9 mouse cellular contexts compared by ENCODE assay signal in the genomic region with DNA sequence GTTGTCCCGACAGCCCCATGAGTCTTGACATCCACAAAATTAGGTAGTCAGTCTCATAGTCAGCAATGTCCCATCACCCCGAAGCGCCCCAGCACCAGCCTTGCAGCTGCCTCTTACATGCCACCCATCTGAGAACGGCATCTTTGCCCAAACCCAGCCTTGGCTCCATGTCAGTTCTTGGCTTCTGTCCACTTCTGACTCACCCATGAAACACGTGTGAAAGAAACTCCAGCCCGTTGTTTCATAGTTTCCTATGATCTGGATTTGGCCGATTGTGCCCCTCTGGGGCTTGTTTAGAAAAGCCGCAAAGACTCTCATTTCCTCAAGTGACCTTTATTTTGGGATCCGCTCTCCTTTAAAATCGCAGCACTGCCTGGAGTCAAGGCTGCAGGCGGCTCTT. TPM values are rescaled to one million over a fixed set of nuclear protein-coding genes. Genes with fewer than 3 reads are reported as not detected.
DNase-seq lines count a peak whose midpoint lies in the region; ATAC-seq lines count a peak whose summit lies in the region.
"Had no signal": no experiment of that assay in that cellular context is flagged by ENCODE, and none has a peak within 500 bp of the region (broad histone marks: within the 10 kb centered on the region; RNA-seq: fewer than 3 reads in every experiment).

No protein-coding gene starts in this region.

- DNase-seq in kidney, adult 9 months = peak; percentile 59
- DNase-seq in Muller cell, postnatal 12 days (ENCODE audit: inconsistent ontology term) = peak; percentile 90
- peak; percentile 46 for DNase-seq in cerebellum, adult 8-10 months
- peak; percentile 83 to 86 for DNase-seq in heart, postnatal 10 days
- DNase-seq in ovary, postnatal 36 days (ENCODE audit: low spot score) = peak; percentile 54

- H3K4me2 ChIP-seq in kidney, embryonic 15.5 days = no peak overlapping the region
- H3K4me2 ChIP-seq in hindbrain, embryonic 16.5 days (ENCODE audit: low read length) = no peak overlapping the region

- WGBS in kidney, embryonic 15.5 days = 80% methylated on average over 11 of the region's 11 CpGs
- WGBS in hindbrain, embryonic 16.5 days = 64% methylated on average over 11 of the region's 11 CpGs

- intact Hi-C loops in heart, postnatal 10 days (cut with DNase I) = no loop called here

- H3K27ac ChIP-seq in kidney, embryonic 15.5 days = no peak overlapping the region
- H3K27ac ChIP-seq in hindbrain, embryonic 16.5 days (ENCODE audit: low read depth, low read length) = no peak overlapping the region

- no peak overlapping the region for H3K9ac ChIP-seq in kidney, embryonic 15.5 days
- no peak overlapping the region for H3K9ac ChIP-seq in hindbrain, embryonic 16.5 days (ENCODE audit: low read depth, low read length)

- H3K4me3 ChIP-seq in kidney, embryonic 15.5 days (replicated peaks) = no peak overlapping the region
- H3K4me3 ChIP-seq in hindbrain, embryonic 16.5 days (ENCODE audit: low read length) = no peak overlapping the region

- H3K27me3 ChIP-seq in kidney, embryonic 15.5 days = no peaks in the 10 kb centered on the region
- no peaks in the 10 kb centered on the region for H3K27me3 ChIP-seq in hindbrain, embryonic 16.5 days (replicated peaks; ENCODE audit: control insufficient read depth, insufficient read depth, low read length)

- H3K36me3 ChIP-seq in kidney, embryonic 15.5 days = peaks cover 23% of the 10 kb centered on the region
- peaks cover 4% of the 10 kb centered on the region for H3K36me3 ChIP-seq in hindbrain, embryonic 16.5 days (ENCODE audit: control insufficient read depth, insufficient read depth, low read length)

- no peaks in the 10 kb centered on the region for H3K9me3 ChIP-seq in kidney, embryonic 15.5 days (replicated peaks)
- H3K9me3 ChIP-seq in hindbrain, embryonic 16.5 days (ENCODE audit: control insufficient read depth, low read length) = no peaks in the 10 kb centered on the region

- H3K4me1 ChIP-seq in kidney, embryonic 15.5 days = peaks cover 47% of the 10 kb centered on the region
- H3K4me1 ChIP-seq in hindbrain, embryonic 16.5 days (ENCODE audit: control insufficient read depth, insufficient read depth, low read depth, low read length) = peaks cover 29% of the 10 kb centered on the region

- no peak for ATAC-seq in kidney, embryonic 15.5 days (replicated peaks; ENCODE audit: low FRiP score)
- ATAC-seq in megakaryocyte, adult 5-6 weeks (ENCODE audit: poor library complexity, severe bottlenecking) = no peak
- ATAC-seq in hindbrain, embryonic 16.5 days = no peak

RNA-seq across cellular contexts. Expression of gene Tmem120a, which starts 22.1 kb away (rescaled TPM):
- polyA plus RNA-seq in kidney, embryonic 15.5 days (2015; fragmentation: Nextera tagmentation; extraction: Ambion mirVana) = 64.2 and 68.1 TPM in 2 replicates
- 10 to 100 TPM; 10.0 to 17.4 TPM for total RNA-seq in heart, postnatal 10 days (2021)
- 18.1 and 20.9 TPM in 2 replicates for total RNA-seq in megakaryocyte, adult 5-6 weeks (2015)
- total RNA-seq in megakaryocyte, adult 5-6 weeks (2017) = 15.1 and 19.1 TPM in 2 replicates
- polyA plus RNA-seq in hindbrain, embryonic 16.5 days (2015; fragmentation: Nextera tagmentation; extraction: Ambion mirVana) = 90.3 and 93.5 TPM in 2 replicates

RNA-seq across cellular contexts. Expression of gene Por, which starts 52.3 kb away (rescaled TPM):
- 78.2 and 89.0 TPM in 2 replicates for polyA plus RNA-seq in kidney, embryonic 15.5 days (2015; fragmentation: Nextera tagmentation; extraction: Ambion mirVana)
- 10 to 100 TPM; 62.8 to 72.0 TPM for total RNA-seq in heart, postnatal 10 days (2021)
- total RNA-seq in megakaryocyte, adult 5-6 weeks (2015) = 29.6 and 31.1 TPM in 2 replicates
- 45.9 and 49.7 TPM in 2 replicates for total RNA-seq in megakaryocyte, adult 5-6 weeks (2017)
- 101 and 108 TPM in 2 replicates for polyA plus RNA-seq in hindbrain, embryonic 16.5 days (2015; fragmentation: Nextera tagmentation; extraction: Ambion mirVana)

RNA-seq across cellular contexts. Expression of gene Styxl1, which starts 56.1 kb away (rescaled TPM):
- polyA plus RNA-seq in kidney, embryonic 15.5 days (2015; fragmentation: Nextera tagmentation; extraction: Ambion mirVana) = 0.17 and 0.39 TPM in 2 replicates
- total RNA-seq in heart, postnatal 10 days (2021) = not detected
- total RNA-seq in megakaryocyte, adult 5-6 weeks (2015) = 0.25 TPM in 1 of 2 replicates, not detected in the other
- total RNA-seq in megakaryocyte, adult 5-6 weeks (2017) = 0.18 TPM in 1 of 2 replicates, not detected in the other
- polyA plus RNA-seq in hindbrain, embryonic 16.5 days (2015; fragmentation: Nextera tagmentation; extraction: Ambion mirVana) = 0.48 and 0.51 TPM in 2 replicates
- total RNA-seq: hematopoietic stem cell, adult 5-6 weeks had no signal

RNA-seq across cellular contexts. Expression of gene Mdh2, which starts 56.2 kb away (rescaled TPM):
- polyA plus RNA-seq in kidney, embryonic 15.5 days (2015; fragmentation: Nextera tagmentation; extraction: Ambion mirVana) = 568 and 588 TPM in 2 replicates
- 1,000 to 10,000 TPM; 1,661 to 1,664 TPM for total RNA-seq in heart, postnatal 10 days (2021)
- 240 and 251 TPM in 2 replicates for total RNA-seq in megakaryocyte, adult 5-6 weeks (2015)
- total RNA-seq in megakaryocyte, adult 5-6 weeks (2017) = 111 and 129 TPM in 2 replicates
- polyA plus RNA-seq in hindbrain, embryonic 16.5 days (2015; fragmentation: Nextera tagmentation; extraction: Ambion mirVana) = 670 and 701 TPM in 2 replicates
